Mouse (Mus musculus): ENCODE measurements around the gene Ncoa6. TPM values are rescaled to one million over a fixed set of nuclear protein-coding genes. Genes with fewer than 3 reads are reported as not detected.

Gene Ncoa6
- total and polyA plus RNA-seq, 2 experiments from 2014 or later = 32.1 to 73.1 TPM

DNA sequence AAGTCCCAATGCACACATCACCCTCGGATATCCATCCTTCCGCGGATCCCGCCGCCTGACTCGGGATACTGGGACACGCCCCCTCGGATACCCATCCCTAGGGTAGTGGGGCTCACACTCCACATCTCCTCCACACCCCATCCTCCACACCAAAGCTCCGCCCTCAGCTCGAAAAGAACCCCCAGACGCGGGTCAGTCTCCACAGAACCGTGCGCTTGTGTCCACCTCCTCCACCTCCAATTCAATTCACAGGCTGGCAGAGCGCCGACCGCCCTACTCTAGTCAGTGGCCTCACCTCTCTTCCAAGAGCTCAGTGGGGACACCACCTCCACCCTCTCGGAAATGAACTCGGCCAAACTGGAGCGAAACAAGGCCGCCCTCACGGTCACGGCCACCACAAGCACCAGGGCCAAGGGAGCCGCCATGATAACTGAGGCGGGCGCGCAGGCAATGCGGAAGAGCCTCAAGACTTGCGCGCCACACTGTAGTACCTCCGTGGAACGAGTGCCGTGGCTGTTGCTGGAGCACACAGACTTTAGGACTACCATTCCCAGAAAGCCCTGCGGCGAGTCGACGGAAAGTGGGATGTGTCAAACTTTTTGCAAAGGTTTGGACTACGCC is 116.6 kb downstream of the Ncoa6 start, which contains the start of gene Pigu:
Gene Pigu, minus strand, starts transcription at position 460 of the 621 bp plus-strand sequence.
- peak; percentile 98 for DNase-seq (ENCODE audit: low spot score)
- H3K9me3 ChIP-seq (ENCODE audit: low read length) = no peaks in the 10 kb centered on the region
- peak within 1 kb of the TSS; percentile 82 for H3K9ac ChIP-seq (replicated peaks; ENCODE audit: low read length, poor library complexity, severe bottlenecking)
- H3K4me1 ChIP-seq (ENCODE audit: insufficient read depth, low read length) = peaks cover 4% of the 10 kb centered on the region; the same call in 1 of the 2 replicates
- H3K36me3 ChIP-seq (ENCODE audit: insufficient read depth, low read length) = no peaks in the 10 kb centered on the region
- H3K27ac ChIP-seq (ENCODE audit: low read depth, low read length) = peak within 1 kb of the TSS; percentile 85
- H3K27me3 ChIP-seq (ENCODE audit: insufficient read depth, low read length) = no peaks in the 10 kb centered on the region
- WGBS = under 1% methylated on average over 37 of the region's 38 CpGs
- H3K4me2 ChIP-seq (ENCODE audit: low read depth, low read length, poor library complexity, severe bottlenecking) = peak within 1 kb of the TSS; percentile 74
- TF ChIP-seq CTCF (IDR thresholded peaks at IDR 0.05) = no peak; the same call in 1 of the 2 replicates
- H3K4me3 ChIP-seq (ENCODE audit: low read depth, low read length) = peak within 1 kb of the TSS; percentile 83
- ATAC-seq (ENCODE audit: low FRiP score) = peak; percentile 98

- no peaks in the 10 kb centered on the region for H3K36me3 ChIP-seq (ENCODE audit: insufficient read depth, low read length)
- no peak for DNase-seq (ENCODE audit: low spot score)
Observed at GRCm38 (mm10) chr2:155354402-155354801, 119.3 kb downstream of the Ncoa6 start.

DNA sequence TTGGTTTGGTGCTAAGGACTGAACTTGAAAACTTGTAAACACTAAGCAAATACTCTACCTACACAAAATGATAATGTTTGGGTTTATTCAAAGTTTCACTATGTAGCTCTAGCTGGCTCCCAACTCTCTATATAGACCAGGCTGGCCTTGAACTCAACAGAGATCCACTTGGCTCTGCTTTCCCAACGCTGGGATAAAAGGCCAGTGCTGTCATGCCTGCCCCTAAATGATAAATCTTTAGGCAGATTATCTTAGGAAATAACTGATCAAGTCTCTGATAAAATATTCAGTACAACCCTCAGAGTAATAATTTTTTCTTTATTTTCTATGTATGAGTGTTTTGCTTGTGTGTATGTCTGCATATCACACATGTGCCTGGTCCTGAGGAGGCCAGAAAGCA is 127.0 kb downstream of the Ncoa6 start:
- Histone ChIP-seq H3K4me1 (ENCODE audit: insufficient read depth, low read length) (no peaks in the 10 kb centered on the region), H3K9ac (replicated peaks; ENCODE audit: low read length, poor library complexity, severe bottlenecking) (no peak overlapping the region), H3K36me3 (ENCODE audit: insufficient read depth, low read length) (peaks cover 5% of the 10 kb centered on the region; the same call in 1 of the 2 replicates), H3K9me3 (ENCODE audit: low read length) (no peaks in the 10 kb centered on the region), H3K27ac (ENCODE audit: low read depth, low read length) (no peak overlapping the region), H3K4me2 (ENCODE audit: low read depth, low read length, poor library complexity, severe bottlenecking) (no peak overlapping the region), H3K27me3 (ENCODE audit: insufficient read depth, low read length) (no peaks in the 10 kb centered on the region), H3K4me3 (ENCODE audit: low read depth, low read length) (no peak overlapping the region)
- WGBS = 74% methylated on average over 1 of the region's 1 CpGs
- no peak for TF ChIP-seq CTCF (IDR thresholded peaks at IDR 0.05)
- no peak for ATAC-seq (ENCODE audit: low FRiP score)
- DNase-seq (ENCODE audit: low spot score) = no peak

More at GRCm38 (mm10) chr2:155354402-155354801, 119.3 kb downstream of the Ncoa6 start:
- Histone ChIP-seq H3K9ac (replicated peaks; ENCODE audit: low read length, poor library complexity, severe bottlenecking) (no peak overlapping the region), H3K27me3 (ENCODE audit: insufficient read depth, low read length) (no peaks in the 10 kb centered on the region), H3K4me3 (ENCODE audit: low read depth, low read length) (no peak overlapping the region), H3K27ac (ENCODE audit: low read depth, low read length) (no peak overlapping the region), H3K4me2 (ENCODE audit: low read depth, low read length, poor library complexity, severe bottlenecking) (no peak overlapping the region), H3K4me1 (ENCODE audit: insufficient read depth, low read length) (peaks cover 4% of the 10 kb centered on the region; the same call in 1 of the 2 replicates), H3K9me3 (ENCODE audit: low read length) (no peaks in the 10 kb centered on the region)
- no peak for ATAC-seq (ENCODE audit: low FRiP score)
- peak; percentile 28 for TF ChIP-seq CTCF (IDR thresholded peaks at IDR 0.05)
- WGBS = 95% methylated on average over 3 of the region's 3 CpGs

MicroRNA genes within 50 kb of the gene (microRNA counts, 519-probe panel; counts per million panel counts)
- 528 counts per million, percentile 58 among the panel's probes with 10 or more counts for microRNA mmu-miR-695

Small RNA genes lying within 50 kb of the gene (microRNA-seq; reads per million reads assigned to microRNA genes)
- not detected for gene Mir695 (ENCODE audit: borderline number of aligned reads)

Other genes with a start within 250 kb of the Ncoa6 start
- gene Dynlrb1, start 237.4 kb downstream of the Ncoa6 start, total RNA-seq (2014; rRNA removed) = 293 and 374 TPM in 2 replicates
- 776 and 856 TPM in 2 replicates for gene Dynlrb1, start 237.4 kb downstream of the Ncoa6 start, polyA plus RNA-seq (2015; fragmentation: Nextera tagmentation; extraction: Ambion mirVana)
- gene Map1lc3a, start 197.6 kb downstream of the Ncoa6 start, total RNA-seq (2014; rRNA removed) = 560 and 573 TPM in 2 replicates
- gene Map1lc3a, start 197.6 kb downstream of the Ncoa6 start, polyA plus RNA-seq (2015; fragmentation: Nextera tagmentation; extraction: Ambion mirVana) = 839 and 943 TPM in 2 replicates
- 40.4 and 44.2 TPM in 2 replicates for gene Pigu, start 116.5 kb downstream of the Ncoa6 start, total RNA-seq (2014; rRNA removed)
- gene Pigu, start 116.5 kb downstream of the Ncoa6 start, polyA plus RNA-seq (2015; fragmentation: Nextera tagmentation; extraction: Ambion mirVana) = 54.7 and 59.6 TPM in 2 replicates
- gene Trp53inp2, start 92.8 kb downstream of the Ncoa6 start, total RNA-seq (2014; rRNA removed) = 116 and 121 TPM in 2 replicates
- gene Trp53inp2, start 92.8 kb downstream of the Ncoa6 start, polyA plus RNA-seq (2015; fragmentation: Nextera tagmentation; extraction: Ambion mirVana) = 58.4 and 58.6 TPM in 2 replicates
- 25.3 and 38.0 TPM in 2 replicates for gene Acss2, start 44.1 kb upstream of the Ncoa6 start, total RNA-seq (2014; rRNA removed)
- gene Acss2, start 44.1 kb upstream of the Ncoa6 start, polyA plus RNA-seq (2015; fragmentation: Nextera tagmentation; extraction: Ambion mirVana) = 18.6 and 19.4 TPM in 2 replicates
- gene Ggt7, start 44.3 kb upstream of the Ncoa6 start, total RNA-seq (2014; rRNA removed) = 167 and 203 TPM in 2 replicates
- 110 and 112 TPM in 2 replicates for gene Ggt7, start 44.3 kb upstream of the Ncoa6 start, polyA plus RNA-seq (2015; fragmentation: Nextera tagmentation; extraction: Ambion mirVana)
- gene Gss, start 118.9 kb upstream of the Ncoa6 start, total RNA-seq (2014; rRNA removed) = 9.2 and 12.9 TPM in 2 replicates
- gene Gss, start 118.9 kb upstream of the Ncoa6 start, polyA plus RNA-seq (2015; fragmentation: Nextera tagmentation; extraction: Ambion mirVana) = 11.6 and 12.1 TPM in 2 replicates
- gene Myh7b, start 137.3 kb upstream of the Ncoa6 start, total RNA-seq (2014; rRNA removed) = 0.14 and 0.38 TPM in 2 replicates
- gene Myh7b, start 137.3 kb upstream of the Ncoa6 start, polyA plus RNA-seq (2015; fragmentation: Nextera tagmentation; extraction: Ambion mirVana) = 1.5 and 3.4 TPM in 2 replicates
- gene Trpc4ap, start 218.5 kb upstream of the Ncoa6 start, total RNA-seq (2014; rRNA removed) = 148 and 155 TPM in 2 replicates
- gene Trpc4ap, start 218.5 kb upstream of the Ncoa6 start, polyA plus RNA-seq (2015; fragmentation: Nextera tagmentation; extraction: Ambion mirVana) = 121 and 122 TPM in 2 replicates